20 mouse cellular contexts compared by ENCODE assay signal in genomic region chr8:30152921-30153320, GRCm38 (mm10).
DNase-seq lines count a peak whose midpoint lies in the region; ATAC-seq lines count a peak whose summit lies in the region.
"Had no signal": no experiment of that assay in that cellular context is flagged by ENCODE, and none has a peak within 500 bp of the region (broad histone marks: within the 10 kb centered on the region; RNA-seq: fewer than 3 reads in every experiment).

No protein-coding gene starts in this region.

- no peak for DNase-seq in forebrain, embryonic 11.5 days (ENCODE audit: low spot score)
- no peak for DNase-seq in midbrain, embryonic 11.5 days (ENCODE audit: low spot score, missing footprints)
- DNase-seq in brain, adult 2 months (ENCODE audit: low read depth, low spot score), result peak; percentile 12
- no peak for DNase-seq in B cell, adult 2 months
- DNase-seq: adrenal gland, adult 2 months; adrenal gland, postnatal 25 days; cerebellum, adult 11 months; cerebellum, adult 8-10 months; cerebellum, postnatal 14 days; embryo, embryonic 11 days; gastrocnemius, adult 2 months; gastrocnemius, postnatal 25 days; heart, postnatal 36 days had no signal

- WGBS in forebrain, embryonic 15.5 days, result 33% methylated on average over 4 of the region's 4 CpGs
- 80% methylated on average over 4 of the region's 4 CpGs for WGBS in forebrain, embryonic 11.5 days
- WGBS in midbrain, embryonic 15.5 days, result 40% methylated on average over 4 of the region's 4 CpGs
- WGBS in midbrain, embryonic 11.5 days, result 79% methylated on average over 4 of the region's 4 CpGs
- 25% methylated on average over 4 of the region's 4 CpGs for WGBS in forebrain, embryonic 16.5 days

- no peak overlapping the region for H3K9ac ChIP-seq in forebrain, embryonic 15.5 days (replicated peaks)
- H3K9ac ChIP-seq in forebrain, embryonic 11.5 days (ENCODE audit: low read length), result no peak overlapping the region
- no peak overlapping the region for H3K9ac ChIP-seq in midbrain, embryonic 15.5 days
- no peak overlapping the region for H3K9ac ChIP-seq in midbrain, embryonic 11.5 days (ENCODE audit: low read length)
- no peak overlapping the region for H3K9ac ChIP-seq in forebrain, embryonic 16.5 days (replicated peaks; ENCODE audit: low read depth, low read length)
- H3K9ac ChIP-seq: embryonic facial prominence, embryonic 15.5 days; heart, embryonic 13.5 days had no signal

- peak; percentile 74 for ATAC-seq in forebrain, embryonic 15.5 days (replicated peaks)
- ATAC-seq in forebrain, embryonic 11.5 days (replicated peaks; ENCODE audit: low FRiP score), result no peak
- peak; percentile 39; the same call in 1 of the 2 replicates for ATAC-seq in midbrain, embryonic 15.5 days (replicated peaks)
- ATAC-seq in midbrain, embryonic 11.5 days (ENCODE audit: low FRiP score), result no peak
- ATAC-seq in forebrain, embryonic 16.5 days, result peak; percentile 63
- ATAC-seq: intestine, embryonic 16.5 days had no signal

- H3K4me2 ChIP-seq in forebrain, embryonic 15.5 days (replicated peaks), result no peak overlapping the region
- H3K4me2 ChIP-seq in forebrain, embryonic 11.5 days (ENCODE audit: low read depth, low read length, severe bottlenecking), result no peak overlapping the region
- no peak overlapping the region for H3K4me2 ChIP-seq in midbrain, embryonic 15.5 days
- H3K4me2 ChIP-seq in midbrain, embryonic 11.5 days, result no peak overlapping the region
- no peak overlapping the region for H3K4me2 ChIP-seq in forebrain, embryonic 16.5 days (ENCODE audit: low read length)
- H3K4me2 ChIP-seq: embryonic facial prominence, embryonic 15.5 days; heart, embryonic 13.5 days had no signal

- peaks cover 10% of the 10 kb centered on the region; the same call in 1 of the 2 replicates for H3K4me1 ChIP-seq in forebrain, embryonic 15.5 days
- no peaks in the 10 kb centered on the region for H3K4me1 ChIP-seq in forebrain, embryonic 11.5 days (replicated peaks; ENCODE audit: control insufficient read depth, insufficient read depth, low read length)
- peaks cover 4% of the 10 kb centered on the region; the same call in 1 of the 2 replicates for H3K4me1 ChIP-seq in midbrain, embryonic 15.5 days
- no peaks in the 10 kb centered on the region for H3K4me1 ChIP-seq in midbrain, embryonic 11.5 days (ENCODE audit: control insufficient read depth, insufficient read depth, low read length)
- peaks cover 11% of the 10 kb centered on the region for H3K4me1 ChIP-seq in forebrain, embryonic 16.5 days (replicated peaks; ENCODE audit: control insufficient read depth, insufficient read depth, low read length)
- H3K4me1 ChIP-seq: embryonic facial prominence, embryonic 15.5 days; heart, embryonic 13.5 days had no signal

- H3K4me3 ChIP-seq in forebrain, embryonic 15.5 days, result no peak overlapping the region
- H3K4me3 ChIP-seq in forebrain, embryonic 11.5 days (ENCODE audit: low read depth, low read length), result no peak overlapping the region
- H3K4me3 ChIP-seq in midbrain, embryonic 15.5 days, result no peak overlapping the region
- H3K4me3 ChIP-seq in midbrain, embryonic 11.5 days (ENCODE audit: low read depth, low read length), result no peak overlapping the region
- no peak overlapping the region for H3K4me3 ChIP-seq in forebrain, embryonic 16.5 days (replicated peaks; ENCODE audit: low read length)
- H3K4me3 ChIP-seq: embryonic facial prominence, embryonic 15.5 days; erythroblast, embryonic 14.5 days; gastrocnemius, adult 2 months; heart, embryonic 13.5 days had no signal

- H3K27me3 ChIP-seq in forebrain, embryonic 15.5 days, result no peaks in the 10 kb centered on the region
- H3K27me3 ChIP-seq in forebrain, embryonic 11.5 days (ENCODE audit: control insufficient read depth, insufficient read depth, low read length), result no peaks in the 10 kb centered on the region
- no peaks in the 10 kb centered on the region for H3K27me3 ChIP-seq in midbrain, embryonic 15.5 days (replicated peaks)
- H3K27me3 ChIP-seq in midbrain, embryonic 11.5 days (ENCODE audit: control insufficient read depth, insufficient read depth, low read length), result no peaks in the 10 kb centered on the region
- no peaks in the 10 kb centered on the region for H3K27me3 ChIP-seq in forebrain, embryonic 16.5 days (replicated peaks; ENCODE audit: control insufficient read depth, insufficient read depth, low read length)
- H3K27me3 ChIP-seq: embryonic facial prominence, embryonic 15.5 days; heart, embryonic 13.5 days had no signal

- H3K9me3 ChIP-seq in forebrain, embryonic 15.5 days, result no peaks in the 10 kb centered on the region
- H3K9me3 ChIP-seq in forebrain, embryonic 11.5 days (ENCODE audit: control insufficient read depth, low read length), result no peaks in the 10 kb centered on the region
- H3K9me3 ChIP-seq in midbrain, embryonic 15.5 days, result no peaks in the 10 kb centered on the region
- H3K9me3 ChIP-seq in midbrain, embryonic 11.5 days (ENCODE audit: control insufficient read depth, low read length), result no peaks in the 10 kb centered on the region
- no peaks in the 10 kb centered on the region for H3K9me3 ChIP-seq in forebrain, embryonic 16.5 days (ENCODE audit: control insufficient read depth, low read length)
- H3K9me3 ChIP-seq: embryonic facial prominence, embryonic 15.5 days; heart, embryonic 13.5 days had no signal

- peak overlapping the region; percentile 39 for H3K27ac ChIP-seq in forebrain, embryonic 15.5 days (replicated peaks)
- no peak overlapping the region for H3K27ac ChIP-seq in forebrain, embryonic 11.5 days (ENCODE audit: low read depth, low read length)
- peak overlapping the region; percentile 41 for H3K27ac ChIP-seq in midbrain, embryonic 15.5 days
- no peak overlapping the region for H3K27ac ChIP-seq in midbrain, embryonic 11.5 days (ENCODE audit: low read depth, low read length)
- H3K27ac ChIP-seq in forebrain, embryonic 16.5 days (ENCODE audit: low read length), result peak overlapping the region; percentile 48; the same call in 1 of the 2 replicates
- H3K27ac ChIP-seq: embryonic facial prominence, embryonic 15.5 days; gastrocnemius, adult 2 months; heart, embryonic 13.5 days had no signal

- H3K36me3 ChIP-seq in forebrain, embryonic 15.5 days, result no peaks in the 10 kb centered on the region
- no peaks in the 10 kb centered on the region for H3K36me3 ChIP-seq in forebrain, embryonic 11.5 days (ENCODE audit: control insufficient read depth, insufficient read depth, low read length)
- no peaks in the 10 kb centered on the region for H3K36me3 ChIP-seq in midbrain, embryonic 15.5 days (replicated peaks)
- no peaks in the 10 kb centered on the region for H3K36me3 ChIP-seq in midbrain, embryonic 11.5 days (ENCODE audit: control insufficient read depth, insufficient read depth, low read length)
- no peaks in the 10 kb centered on the region for H3K36me3 ChIP-seq in forebrain, embryonic 16.5 days (ENCODE audit: control insufficient read depth, insufficient read depth)
- H3K36me3 ChIP-seq: embryonic facial prominence, embryonic 15.5 days; heart, embryonic 13.5 days had no signal

Comparison
In these comparisons a context has a peak if more than half of its experiments do, and no peak if none do; other contexts are left out.
1. ATAC-seq: peak in forebrain, embryonic 15.5 days (single experiment), midbrain, embryonic 15.5 days (single experiment) and forebrain, embryonic 16.5 days (single experiment); none in forebrain, embryonic 11.5 days (single experiment) and midbrain, embryonic 11.5 days (single experiment).
2. H3K27ac ChIP-seq: peak in forebrain, embryonic 15.5 days (single experiment), midbrain, embryonic 15.5 days (single experiment) and forebrain, embryonic 16.5 days (single experiment); none in forebrain, embryonic 11.5 days (single experiment) and midbrain, embryonic 11.5 days (single experiment).